Mouse (Mus musculus) cerebellum, adult 11 months (tissue): ENCODE data around the gene Pde4d.
A peak's percentile ranks its signal among the peaks of the same experiment; 100 is the strongest.
"Not testable (repeated sequence)": the region's sequence is repeated elsewhere in the genome, so short reads cannot be mapped to it uniquely, and the experiment has no call there.

Experiments
- DNase-seq: peaks from one replicate; pipeline ENCODE4 v3.0.0; 2022

The Pde4d gene

DNA sequence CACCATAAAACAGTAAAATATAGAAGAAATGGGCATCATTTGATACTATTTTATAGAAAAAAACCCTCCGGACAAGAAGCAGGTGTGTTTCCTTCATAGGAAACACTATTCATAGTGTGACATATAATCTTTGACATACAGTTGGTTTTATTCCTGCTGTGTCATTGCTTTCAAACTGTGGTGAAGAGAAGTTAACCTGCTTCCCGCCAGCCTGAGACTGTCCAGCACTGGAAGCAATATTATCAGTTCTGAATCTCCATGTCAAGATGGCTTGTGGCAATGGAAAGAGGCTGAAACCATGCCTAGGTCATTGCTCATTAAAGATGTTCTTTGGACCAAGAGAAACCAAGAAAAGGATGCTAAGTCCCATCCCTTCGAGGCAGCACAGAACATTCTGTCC, 265.3 kb downstream of the Pde4d start:
- DNase-seq, result no peak

DNA sequence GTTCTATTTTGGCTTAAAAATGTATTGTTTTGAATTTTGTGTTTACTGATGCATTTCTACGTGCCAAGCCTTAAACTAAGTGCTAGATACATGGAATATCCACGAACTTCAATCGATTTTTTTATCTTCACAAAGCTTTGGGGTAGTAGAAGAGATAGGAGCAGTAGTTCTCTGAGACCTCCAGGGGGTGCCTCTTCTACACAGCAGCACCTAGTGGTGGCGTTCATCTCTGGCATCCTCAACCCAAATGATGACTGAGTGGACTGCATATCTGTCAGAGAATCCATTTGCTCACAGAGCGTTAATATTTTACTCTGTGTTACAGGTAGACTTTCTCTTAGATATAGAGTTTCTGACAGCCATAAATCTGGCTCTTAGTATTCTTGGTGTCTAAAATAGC, 272.5 kb downstream of the Pde4d start:
- DNase-seq, result peak; percentile 29

DNA sequence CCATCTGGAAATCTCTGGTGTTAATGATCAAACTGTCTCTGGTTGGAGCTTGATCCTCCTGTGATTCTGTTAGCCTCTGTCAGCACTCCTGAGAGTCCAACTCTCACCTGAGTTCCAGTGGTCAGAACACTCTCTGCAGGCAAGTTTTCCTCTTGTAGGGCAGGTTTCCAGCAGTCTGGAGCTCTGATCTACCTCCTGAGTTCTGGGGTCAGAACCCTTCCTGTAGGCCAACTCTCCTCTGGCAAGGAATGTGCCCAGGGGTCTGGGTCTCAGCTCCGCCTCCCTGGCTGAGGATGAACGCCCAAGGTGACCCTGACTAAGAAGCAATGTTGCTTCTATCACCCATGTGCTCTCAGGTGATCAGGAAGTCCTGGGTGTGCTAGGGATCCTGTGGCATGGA, 284.6 kb downstream of the Pde4d start:
- DNase-seq, result not testable (repeated sequence)

DNA sequence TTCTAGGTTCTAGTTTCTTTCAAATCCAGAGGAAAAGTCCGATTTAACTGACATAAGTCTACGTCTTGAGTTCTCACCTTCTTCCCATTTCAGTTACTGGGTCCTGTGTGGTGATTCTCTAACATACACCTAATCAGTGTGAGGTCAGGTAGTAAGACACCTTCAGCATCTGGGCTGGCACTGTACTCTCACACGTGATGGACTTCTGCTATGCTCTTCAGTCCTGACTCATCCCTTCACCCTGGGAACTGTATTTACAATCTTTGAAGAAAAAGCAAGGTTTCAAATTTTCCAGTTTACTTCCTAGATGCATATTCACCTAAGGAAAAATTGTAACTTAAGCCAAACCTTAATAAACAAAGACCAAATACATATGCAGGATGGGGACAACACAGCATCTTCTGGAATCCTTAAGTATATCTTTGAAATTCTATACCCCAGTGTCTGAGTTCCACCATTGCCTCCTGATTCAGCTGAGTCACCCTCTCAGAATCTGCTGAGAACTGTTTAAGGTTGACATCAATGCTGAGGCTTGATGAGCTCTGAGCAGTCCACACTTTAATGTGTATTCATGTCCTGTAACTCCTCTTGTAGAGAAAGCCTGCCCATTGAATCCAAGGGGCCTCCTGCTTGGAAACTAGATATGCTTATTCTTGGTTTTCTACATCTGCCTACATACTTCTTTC, 301.6 kb downstream of the Pde4d start:
- no peak for DNase-seq

DNA sequence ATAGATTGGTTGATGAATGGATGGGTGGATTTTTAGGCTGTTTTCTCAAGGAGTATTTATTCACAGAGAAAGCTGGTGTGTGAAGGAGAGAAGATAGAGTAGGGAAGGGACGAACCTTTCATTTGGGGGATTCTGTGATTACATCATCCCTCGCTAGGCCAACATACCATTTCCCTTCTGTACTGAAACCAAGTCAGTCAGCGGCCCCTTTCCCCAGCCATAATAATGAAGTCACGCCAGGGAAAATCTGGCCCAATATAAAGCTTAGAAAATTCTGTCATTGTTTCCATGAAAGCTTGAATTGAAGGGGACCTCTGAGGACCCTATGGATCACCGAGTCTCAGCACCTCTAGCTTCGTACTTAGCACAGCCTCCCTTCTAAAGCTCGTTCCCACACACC, 307.7 kb downstream of the Pde4d start:
- DNase-seq, result no peak

DNA sequence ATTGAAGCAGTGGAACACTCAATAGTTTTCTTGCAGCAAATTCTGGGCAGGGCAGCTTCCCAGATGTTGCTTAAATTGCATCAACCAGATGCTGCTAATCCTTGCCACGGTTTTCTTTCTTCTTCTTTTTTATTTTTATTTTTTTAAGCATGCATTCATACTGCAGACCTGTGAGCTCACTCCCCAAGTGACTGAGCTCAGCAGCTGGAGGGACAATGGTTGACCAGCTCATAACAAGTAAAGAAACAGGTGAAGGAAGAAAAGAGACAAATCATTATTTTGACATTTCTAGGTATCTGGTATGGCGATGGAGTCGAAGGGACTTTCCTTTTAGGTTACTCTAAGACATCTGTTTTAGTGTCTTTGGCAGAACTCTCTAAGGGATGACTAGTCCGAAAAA, 308.6 kb downstream of the Pde4d start:
- DNase-seq, result no peak

DNA sequence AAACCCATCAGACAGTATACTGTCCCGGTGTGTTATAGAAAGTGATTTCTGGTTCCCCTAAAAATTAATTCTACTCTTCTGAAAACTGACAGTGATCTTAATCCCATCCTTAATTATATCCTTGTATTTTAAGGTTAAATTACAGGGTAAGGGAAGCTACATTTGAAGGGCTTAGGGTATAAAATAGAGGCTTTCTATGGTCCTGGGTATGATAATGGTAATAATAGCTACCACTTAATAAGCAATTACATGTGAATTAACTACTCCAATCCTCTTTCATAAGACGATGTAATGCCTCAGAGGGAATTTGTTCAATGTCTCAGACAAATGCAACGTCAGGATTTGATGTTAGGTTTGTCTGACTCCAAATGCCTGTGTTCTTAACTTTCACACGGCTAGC, 309.4 kb downstream of the Pde4d start:
- DNase-seq, result no peak

DNA sequence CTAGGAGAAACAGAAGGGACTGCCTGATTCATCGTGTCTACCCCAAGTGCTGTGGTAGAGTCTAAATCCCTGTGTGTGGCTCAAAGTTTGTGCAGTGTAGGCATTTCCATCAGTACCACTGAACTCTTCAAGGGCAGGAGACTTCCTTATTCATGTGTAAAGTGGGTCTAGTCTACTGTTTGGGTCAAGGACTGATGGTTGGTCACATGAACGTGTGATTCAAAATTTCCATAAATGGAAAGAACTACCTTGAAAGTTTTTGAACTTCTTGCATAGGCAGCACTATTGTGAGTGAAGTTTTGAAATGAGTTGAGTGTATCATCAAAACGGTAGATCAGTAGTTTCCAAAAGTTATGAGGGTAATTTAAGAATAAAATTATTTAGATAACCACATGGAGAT, 313.5 kb downstream of the Pde4d start:
- DNase-seq, result no peak

DNA sequence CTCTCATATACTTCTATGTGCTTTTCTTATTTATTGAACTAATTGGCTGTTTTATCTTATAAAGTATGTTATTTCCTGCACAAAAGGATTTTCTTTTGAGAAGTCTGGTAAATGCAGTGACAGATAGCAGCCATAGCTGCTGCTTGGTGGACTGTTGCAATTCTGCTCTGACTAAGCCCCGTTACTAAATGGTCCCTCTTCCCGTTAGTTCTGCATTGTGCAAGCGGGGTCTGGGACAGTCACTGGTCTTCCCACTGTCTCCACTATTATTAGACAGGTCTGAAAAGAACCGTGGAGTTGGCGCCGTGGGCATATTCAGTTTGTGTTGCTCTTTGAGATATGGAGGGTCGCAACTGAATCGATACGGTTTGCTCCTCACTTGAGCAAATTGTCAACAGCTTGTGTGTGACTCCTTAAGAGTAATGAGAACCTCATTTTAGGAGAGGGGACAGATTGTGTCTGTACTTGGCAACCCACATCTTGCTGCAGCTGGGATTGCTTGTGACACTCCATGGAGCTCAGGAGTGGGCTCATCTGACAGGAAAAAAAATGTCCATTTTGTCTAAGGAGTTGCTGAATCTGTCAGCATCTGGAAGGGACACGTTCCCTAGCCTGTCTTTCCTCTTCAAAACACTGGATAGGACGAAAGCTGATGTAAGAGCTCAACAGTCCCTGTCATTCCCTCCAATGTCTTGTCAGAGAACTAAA, 316.4 kb downstream of the Pde4d start:
- no peak for DNase-seq

DNA sequence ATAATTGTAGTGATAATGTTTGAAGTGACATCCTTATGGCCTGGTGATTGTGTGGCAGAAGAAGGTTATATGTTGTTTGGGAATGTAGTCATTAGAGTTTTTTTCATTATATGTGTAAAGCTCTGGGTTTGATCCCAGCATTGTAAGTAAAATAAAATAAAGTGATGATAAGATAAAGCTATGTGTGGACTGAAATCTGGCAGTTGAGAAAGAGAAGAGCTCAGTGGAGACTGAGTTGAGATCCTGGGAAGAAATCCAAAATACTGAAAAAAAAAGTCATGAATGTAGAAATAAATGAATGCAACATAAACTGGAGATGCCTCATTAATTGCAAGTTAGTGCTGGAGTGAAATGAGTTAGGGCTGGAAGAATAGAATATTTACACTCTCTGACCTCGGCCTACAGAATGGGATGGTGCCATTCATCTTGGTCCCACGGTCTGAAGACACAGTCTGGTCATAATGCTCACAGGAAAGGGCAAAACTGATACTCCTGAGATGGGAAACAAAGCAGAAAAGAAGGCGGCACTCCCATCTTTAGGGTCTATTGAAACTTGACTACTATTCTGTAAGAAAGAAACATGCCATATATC, 319.8 kb downstream of the Pde4d start:
- no peak for DNase-seq

DNA sequence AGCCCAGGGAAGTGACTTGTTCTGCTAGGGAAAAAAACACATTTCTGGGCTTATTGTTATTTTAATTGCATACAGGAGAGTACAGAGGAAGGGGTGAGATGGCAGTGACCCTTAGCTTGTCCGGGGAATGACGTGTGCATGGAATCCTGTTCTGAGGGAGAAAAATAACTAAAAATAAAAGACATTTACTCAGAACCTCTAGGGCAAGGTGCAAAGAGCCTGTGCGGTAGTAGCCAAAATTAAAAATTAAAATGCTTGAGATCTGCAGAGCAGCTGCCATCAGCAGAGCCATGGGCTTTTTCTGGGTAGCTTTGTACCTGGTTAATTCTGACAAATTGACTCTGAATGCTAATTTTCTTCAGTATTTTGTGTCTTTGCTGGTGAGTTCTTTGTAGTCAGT, 322.6 kb downstream of the Pde4d start:
- no peak for DNase-seq

DNA sequence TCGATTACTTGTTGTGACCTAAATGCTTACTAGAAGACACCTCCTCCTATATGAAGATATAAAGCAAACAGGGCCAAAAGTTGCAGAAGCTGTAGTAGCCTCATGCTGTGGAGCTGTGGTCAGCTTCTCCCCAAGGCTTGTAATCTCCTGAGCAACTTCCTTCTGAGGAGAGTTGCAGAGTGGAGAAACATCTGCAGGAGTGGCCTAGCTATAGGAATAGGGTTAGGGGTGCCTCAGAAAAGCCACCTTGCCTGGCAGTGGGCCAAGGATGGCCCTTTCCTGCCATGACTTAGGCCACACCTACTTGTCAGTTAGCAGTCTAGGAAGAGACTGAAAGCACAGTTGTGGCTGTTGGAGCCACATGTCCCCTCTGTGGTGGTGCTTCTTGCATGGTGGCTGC, 325.2 kb downstream of the Pde4d start:
- DNase-seq, result no peak

DNA sequence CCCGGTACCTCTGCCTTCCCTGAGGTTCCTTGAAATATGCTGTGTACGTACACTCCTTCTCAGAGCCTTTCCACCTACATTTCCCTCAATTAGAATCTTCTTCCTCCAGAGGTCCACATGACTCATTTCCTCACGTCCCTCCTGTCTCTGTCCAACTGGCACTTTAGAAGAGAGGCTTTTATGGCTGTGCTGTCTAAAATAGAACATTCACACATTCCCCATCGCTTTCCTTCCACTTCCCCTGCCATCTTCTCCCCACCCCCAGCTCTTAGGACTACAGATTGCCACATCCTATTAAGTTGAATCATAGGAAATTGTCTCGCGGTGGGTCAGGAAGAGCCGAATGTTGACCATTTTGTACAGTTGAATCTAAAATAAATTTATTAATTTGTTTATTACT, 326.1 kb downstream of the Pde4d start:
- no peak for DNase-seq

DNA sequence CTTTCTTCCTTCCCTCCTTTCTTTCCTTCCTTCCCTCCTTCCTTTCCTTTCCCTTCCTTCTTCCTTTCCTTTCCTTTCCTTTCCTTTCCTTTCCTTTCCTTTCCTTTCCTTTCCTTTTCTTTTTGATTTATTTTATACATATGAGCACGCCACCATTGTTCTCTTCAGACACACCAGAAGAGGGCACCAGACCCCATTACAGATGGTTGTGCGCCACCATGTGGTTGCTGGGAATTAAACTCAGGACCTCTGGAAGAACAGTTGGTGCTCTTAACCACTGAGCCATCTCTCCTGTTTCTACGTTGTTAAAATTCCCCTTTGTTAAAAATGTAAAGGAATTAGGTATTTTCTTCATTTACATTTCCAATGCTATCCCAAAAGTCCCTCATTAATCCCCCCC, 347.9 kb downstream of the Pde4d start:
- DNase-seq, result not testable (repeated sequence)

DNA sequence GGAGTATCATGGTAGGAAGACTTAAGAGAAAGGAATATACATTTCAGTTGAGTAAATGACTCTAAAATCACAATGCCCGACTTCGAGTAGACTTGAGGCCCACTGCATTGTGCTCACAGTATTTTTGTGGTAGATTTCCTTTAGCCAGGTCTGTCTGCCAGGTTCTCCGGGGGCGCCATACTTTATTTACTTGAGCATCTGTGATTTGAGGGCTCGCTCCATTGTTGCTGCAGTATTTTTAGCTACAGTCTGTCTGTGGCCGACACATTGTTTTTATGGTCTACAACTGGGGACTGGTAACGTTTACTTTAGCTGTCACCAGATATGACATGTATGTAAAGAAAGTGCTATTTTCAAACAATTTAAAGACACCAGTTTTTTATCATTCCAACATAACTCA, 359.4 kb downstream of the Pde4d start:
- DNase-seq, result no peak

DNA sequence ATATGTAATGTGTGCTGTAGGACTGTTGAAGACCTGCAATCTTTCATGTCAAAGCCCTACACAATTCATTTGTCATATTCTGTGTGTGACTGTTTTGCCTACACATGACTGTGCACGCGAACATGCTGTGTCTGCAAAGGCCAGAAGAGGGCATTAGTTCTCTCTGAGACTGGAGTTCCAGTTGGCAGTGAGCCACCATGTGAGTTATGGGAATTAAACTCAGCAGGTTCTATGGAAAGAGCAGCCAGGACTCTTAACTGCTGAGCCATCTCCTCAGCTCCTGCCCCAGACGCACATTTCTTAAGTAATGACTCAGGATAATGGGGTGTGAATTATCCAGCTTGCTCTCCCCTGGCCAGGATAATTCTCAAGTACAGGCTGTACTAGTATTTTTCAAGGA, 363.2 kb downstream of the Pde4d start:
- DNase-seq, result peak; percentile 49

DNA sequence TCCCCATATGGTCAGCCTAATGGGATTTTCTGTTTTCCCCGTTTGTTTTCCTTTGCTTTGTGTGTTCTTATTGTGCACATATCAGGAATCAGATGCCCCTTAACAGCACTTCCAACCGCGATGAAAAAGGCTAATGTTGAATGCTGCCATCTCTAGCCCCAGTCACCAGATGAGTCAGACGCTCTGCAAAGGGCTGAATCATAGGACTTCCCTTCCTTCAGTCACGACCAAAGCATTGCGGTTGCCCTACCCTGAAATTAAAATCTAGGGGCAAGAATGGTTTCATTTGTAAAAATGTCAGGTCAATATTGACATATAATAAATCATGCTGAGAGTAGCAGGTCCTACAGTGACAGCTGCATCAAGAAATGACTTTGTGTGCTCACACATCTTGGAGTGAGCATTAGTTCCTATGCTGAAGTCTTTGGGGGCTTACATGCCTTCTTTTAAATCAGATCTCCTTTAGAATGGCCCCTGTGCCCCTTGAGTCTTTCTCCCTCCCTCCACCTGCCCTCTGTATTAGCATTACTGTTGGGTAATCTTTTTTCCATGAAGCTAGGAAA, 370.2 kb downstream of the Pde4d start:
- DNase-seq, result no peak

DNA sequence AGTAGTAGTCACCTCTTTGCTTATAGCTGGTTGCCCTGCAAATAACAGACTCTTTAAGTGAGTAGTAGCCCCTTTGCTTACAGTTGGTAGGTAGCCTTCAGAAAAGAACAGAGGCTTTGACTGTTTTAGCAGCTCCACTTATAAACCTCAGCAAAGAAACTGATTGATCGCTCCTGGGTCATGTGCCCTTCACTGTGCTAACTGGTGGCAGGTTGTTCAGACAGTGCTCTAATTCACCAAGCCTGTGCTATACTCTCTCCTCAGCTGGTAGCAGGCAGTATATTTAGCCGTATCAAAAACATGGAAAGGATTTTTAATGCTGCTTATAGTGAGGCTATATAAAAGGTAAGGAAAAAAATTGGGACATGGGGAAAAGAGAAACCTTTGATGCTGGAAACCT, 370.7 kb downstream of the Pde4d start:
- DNase-seq, result no peak

DNA sequence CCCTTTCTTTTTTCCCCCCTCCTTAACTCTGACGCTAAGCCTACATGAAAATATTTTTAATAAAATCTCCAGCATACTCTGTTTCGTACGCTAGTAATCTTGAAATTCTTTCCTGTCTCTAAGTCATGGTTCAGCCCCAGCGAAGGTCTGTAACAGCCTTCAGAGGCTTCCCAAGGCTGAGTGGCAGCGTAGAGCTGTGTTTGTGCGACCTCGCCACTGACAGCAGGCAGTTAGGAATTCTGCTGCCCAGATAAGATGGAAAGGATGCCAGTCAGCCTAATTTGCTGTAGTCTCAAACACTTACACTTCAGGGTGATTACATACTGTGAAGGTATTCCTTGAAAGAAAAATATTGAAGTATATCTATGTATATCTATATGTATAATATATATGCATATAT, 371.5 kb downstream of the Pde4d start:
- DNase-seq, result no peak

DNA sequence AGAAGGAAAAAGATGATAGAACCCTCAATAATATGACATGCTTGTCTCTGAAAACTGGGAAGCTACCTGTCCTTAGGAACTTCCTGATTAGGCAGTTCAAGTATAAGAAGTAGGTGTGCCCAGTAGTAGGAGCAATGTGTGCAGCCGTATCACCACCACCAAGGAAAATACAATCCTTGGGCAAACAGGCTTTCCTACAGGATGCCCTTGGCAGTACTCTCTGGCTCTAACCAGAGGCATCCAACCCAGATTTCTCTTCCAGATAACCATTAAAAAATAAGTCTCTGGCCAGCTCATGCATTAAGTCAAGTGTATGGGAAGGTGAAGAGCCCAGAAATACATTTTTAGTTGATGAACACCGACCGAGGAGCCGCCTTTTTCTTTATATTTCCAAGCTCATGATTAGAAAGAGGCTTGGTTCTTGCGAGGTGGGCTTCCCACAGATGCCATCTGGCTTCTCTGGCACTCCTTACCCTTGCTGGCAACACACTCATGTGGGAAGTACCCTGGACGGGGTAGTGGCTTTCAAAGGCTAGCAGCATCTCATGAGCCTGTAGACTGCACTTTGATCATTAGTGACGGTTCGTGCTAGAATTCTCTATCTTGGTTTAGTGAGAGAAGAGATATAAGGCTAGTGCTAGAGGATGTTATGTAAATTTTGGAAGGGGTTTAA, 375.0 kb downstream of the Pde4d start:
- peak; percentile 77 for DNase-seq

DNA sequence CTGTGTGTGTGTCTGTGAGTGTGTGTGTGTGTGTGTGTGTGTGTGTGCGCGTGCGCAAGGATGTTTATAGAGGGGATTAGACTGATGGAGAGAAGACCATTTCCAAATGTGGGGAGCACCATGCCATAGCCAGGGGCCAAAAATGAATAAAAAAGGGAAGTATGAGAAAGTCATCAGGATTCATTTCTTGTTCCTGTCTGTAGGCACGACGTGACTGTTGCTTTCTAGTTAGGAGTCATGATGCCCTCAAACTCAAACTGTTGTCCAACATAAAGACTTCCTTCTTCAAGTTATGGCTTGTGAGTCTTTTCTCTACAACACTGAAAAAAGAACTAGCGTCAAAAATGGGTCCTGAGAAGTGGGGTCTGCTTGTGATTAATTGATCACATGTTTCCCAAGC, 375.8 kb downstream of the Pde4d start:
- no peak for DNase-seq

DNA sequence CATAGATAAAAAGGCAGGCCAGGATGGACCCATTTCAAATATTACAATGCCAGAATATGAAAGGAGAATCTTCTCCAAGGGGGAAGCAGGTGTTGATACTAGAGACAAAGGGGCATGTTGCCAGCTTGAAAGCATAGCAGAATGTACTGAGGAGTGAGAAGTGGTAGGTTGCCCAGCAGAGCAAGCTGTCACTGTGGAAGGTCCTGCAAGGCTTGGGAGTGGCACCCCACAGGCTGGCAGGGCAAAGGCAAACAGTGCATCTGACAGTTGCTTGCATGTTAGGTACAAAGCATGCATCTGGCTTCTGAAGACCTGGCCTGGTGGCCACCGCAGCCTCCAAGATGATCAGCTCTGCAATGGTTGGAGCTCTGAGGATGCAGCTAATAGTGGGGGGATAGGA, 384.4 kb downstream of the Pde4d start:
- peak; percentile 85 for DNase-seq

DNA sequence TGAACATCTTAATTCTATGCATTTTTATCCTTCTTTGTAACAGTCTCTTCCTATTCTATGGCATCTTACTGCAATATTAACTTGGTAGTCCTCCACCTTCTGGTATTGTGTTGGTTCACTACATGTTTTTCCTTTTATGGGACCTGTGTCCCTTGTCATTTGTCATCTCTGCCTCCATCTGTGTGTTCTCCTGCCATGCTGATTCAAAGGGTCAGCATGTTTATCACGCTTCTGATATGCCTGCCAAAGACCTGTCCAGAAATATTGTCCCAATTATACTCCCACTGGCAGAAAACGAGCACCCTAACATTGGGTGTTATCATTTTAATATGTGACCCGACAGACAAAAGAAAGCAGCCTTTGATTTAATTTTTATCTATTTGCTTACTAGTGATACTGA, 386.6 kb downstream of the Pde4d start:
- DNase-seq, result no peak

DNA sequence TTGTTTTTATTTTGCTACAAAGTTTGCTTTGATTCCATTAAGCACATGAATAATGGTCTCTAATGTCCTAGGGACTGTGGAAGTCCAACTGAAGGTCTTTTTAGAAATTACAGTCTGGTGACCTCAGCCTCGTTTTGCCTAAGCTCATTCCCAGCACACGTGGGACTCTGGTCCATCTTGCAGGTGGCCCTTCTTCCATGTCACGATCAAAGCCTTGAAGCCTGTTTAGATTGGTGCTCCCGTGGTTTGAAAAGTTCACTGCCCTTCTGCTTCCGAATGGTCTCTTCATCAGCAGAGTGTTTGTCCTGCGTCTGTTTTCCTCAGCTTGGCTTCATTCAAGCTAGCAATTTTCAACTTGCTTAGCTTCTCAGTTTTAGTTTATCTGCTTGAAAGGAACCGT, 389.4 kb downstream of the Pde4d start:
- DNase-seq, result no peak
